Mouse (Mus musculus) testis, adult 10 weeks (tissue): ENCODE measurements around the gene Olfr107. TPM values are rescaled to one million over a fixed set of nuclear protein-coding genes. Genes with fewer than 3 reads are reported as not detected.

Experiments used
- polyA plus RNA-seq: library from polyadenylated mRNA; stranded (reverse); fragments of 350-450 nt; fragmentation: Illumina TruSeq; extraction: RNeasy Lipid Tissue Mini Kit (QIAGEN cat#74804); gene quantifications from one replicate; pipeline ENCODE4 v1.2.3, GENCODE M21; 2014; ENCODE audit warnings: low read depth, low replicate concordance

Gene Olfr107
- not detected for polyA plus RNA-seq

DNA sequence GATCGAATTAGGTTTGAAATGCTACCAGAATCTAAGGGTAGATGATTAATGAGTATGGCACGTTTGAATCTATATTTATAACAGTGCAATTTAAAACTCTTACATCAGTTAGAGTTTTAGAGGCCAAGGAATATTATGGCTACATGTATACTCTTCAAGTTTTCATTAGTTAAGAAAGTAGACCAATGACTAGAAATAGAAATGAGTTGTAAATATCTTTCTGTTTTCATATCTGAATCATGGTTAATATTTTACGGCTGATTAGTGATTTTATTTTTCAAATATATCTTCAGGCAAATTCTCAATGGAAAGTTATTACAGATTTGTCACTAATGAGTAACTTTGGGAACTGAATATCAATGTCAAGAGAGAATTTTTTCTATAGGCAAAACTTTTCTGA lies at the start of gene Olfr107:
Olfr107 (plus strand) TSS at position 301 of the 400 bp plus-strand sequence.

DNA sequence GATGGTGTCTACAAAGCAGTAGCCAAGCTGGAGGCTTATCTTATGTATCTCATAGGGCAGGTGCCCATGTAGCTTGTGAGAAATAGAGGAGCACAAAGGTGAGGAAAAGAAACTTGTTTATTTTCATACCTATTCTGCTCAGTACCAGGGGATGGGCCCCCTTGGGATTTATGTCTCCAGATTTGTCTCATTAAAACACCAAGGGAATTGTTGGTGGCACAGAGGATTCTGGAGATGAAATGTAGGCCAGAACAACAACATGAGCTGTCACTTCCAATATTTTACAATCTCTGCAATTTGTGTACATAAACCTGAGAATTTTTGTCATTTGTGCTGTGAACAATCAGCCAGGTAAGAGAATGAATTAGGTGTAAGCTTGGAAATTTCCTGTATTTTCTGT lies 39.7 kb upstream of the Olfr107 start, which contains the start of gene Olfr104-ps:
Olfr104-ps (plus strand) TSS at position 301 of the 400 bp plus-strand sequence.

DNA sequence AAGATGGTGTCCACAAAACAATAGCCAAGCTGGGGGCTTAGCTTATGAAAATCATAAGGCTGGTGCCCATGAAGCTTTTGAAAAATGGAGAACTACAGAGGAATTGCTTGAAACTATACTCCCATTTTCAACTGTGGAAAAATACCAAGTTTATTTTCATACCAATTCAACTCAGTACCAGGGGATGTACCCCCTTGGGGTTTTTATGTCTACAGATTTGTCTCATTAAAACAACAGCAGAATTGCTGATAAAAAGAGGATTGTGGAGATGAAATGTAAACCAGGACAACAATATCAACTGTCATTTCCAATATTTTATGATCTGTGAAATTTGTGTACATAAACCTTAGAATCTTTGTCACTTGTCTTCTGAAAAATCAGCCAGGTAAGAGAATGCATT lies 20.3 kb upstream of the Olfr107 start, which contains the start of gene Olfr105-ps:
Olfr105-ps (plus strand) TSS at position 301 of the 400 bp plus-strand sequence.

DNA sequence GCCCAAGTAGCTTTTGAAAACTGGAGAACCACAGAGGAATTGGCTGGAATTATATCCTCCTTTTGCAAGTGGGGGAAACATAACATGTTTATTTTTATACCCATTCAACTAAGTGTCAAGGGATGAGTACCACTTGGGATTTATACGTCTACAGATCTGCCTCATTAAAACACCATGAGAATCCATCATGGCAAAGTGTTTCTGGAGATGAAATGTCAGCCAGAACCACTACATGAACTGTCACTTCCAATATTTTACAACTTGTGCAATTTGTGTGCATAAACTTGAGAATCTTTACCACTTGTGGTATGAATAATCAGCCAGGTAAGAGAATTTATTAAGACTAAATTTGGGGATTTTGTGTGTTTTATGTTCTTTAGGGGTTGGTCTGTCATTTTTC lies 8.9 kb upstream of the Olfr107 start, which contains the start of gene Olfr106-ps:
Olfr106-ps (plus strand) TSS at position 301 of the 400 bp plus-strand sequence.

DNA sequence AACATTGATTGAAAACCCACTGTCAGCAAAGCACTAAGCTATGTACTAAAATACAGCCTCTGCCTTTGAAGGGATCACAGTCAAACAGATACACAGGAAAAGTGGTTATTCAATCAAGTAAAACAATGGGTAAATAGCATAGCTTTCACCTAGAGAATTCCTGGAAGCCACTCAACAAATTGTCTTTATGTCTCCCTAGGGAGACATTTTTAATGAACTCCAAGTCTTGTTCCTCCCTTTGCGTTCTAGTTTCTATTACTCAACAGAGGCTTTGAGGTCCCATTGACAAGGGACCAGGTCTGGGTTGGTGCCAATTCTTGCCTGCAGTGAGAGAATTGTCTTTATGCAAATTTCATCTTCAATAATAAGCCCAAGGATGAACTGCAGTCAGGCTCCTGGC lies 46.2 kb downstream of the Olfr107 start, which contains the start of gene Olfr108:
Olfr108 (plus strand) TSS at position 301 of the 400 bp plus-strand sequence.

Other genes starting within 250 kb of the Olfr107 start
- 0.90 TPM for gene Olfr93, start 237.7 kb upstream of the Olfr107 start, polyA plus RNA-seq
- gene Ubd, start 205.3 kb upstream of the Olfr107 start, polyA plus RNA-seq: not detected
- not detected for gene Olfr94, start 198.2 kb upstream of the Olfr107 start, polyA plus RNA-seq
- not detected for gene Olfr95, start 186.1 kb upstream of the Olfr107 start, polyA plus RNA-seq
- gene Olfr96, start 179.1 kb upstream of the Olfr107 start, polyA plus RNA-seq: not detected
- not detected for gene Olfr97, start 161.9 kb upstream of the Olfr107 start, polyA plus RNA-seq
- not detected for gene Olfr98, start 135.5 kb upstream of the Olfr107 start, polyA plus RNA-seq
- gene H2-M3, start 129.0 kb upstream of the Olfr107 start, polyA plus RNA-seq: 0.28 TPM
- not detected for gene Olfr99, start 115.8 kb upstream of the Olfr107 start, polyA plus RNA-seq
- gene Olfr101, start 94.9 kb upstream of the Olfr107 start, polyA plus RNA-seq: not detected
- 0.14 TPM for gene Olfr102, start 82.2 kb upstream of the Olfr107 start, polyA plus RNA-seq
- not detected for gene Olfr103, start 59.5 kb upstream of the Olfr107 start, polyA plus RNA-seq
- not detected for gene Olfr104-ps, start 39.6 kb upstream of the Olfr107 start, polyA plus RNA-seq
- gene Olfr105-ps, start 20.2 kb upstream of the Olfr107 start, polyA plus RNA-seq: not detected
- not detected for gene Olfr106-ps, start 8.8 kb upstream of the Olfr107 start, polyA plus RNA-seq
- not detected for gene Olfr108, start 46.3 kb downstream of the Olfr107 start, polyA plus RNA-seq
- gene Olfr109, start 59.7 kb downstream of the Olfr107 start, polyA plus RNA-seq: not detected
- gene H2-M2, start 84.3 kb downstream of the Olfr107 start, polyA plus RNA-seq: not detected
- gene Olfr110, start 93.2 kb downstream of the Olfr107 start, polyA plus RNA-seq: not detected
- gene Olfr111, start 108.8 kb downstream of the Olfr107 start, polyA plus RNA-seq: not detected
- 40.7 TPM for gene Olfr112, start 170.2 kb downstream of the Olfr107 start, polyA plus RNA-seq
- gene Olfr113, start 178.4 kb downstream of the Olfr107 start, polyA plus RNA-seq: not detected
- gene Olfr114, start 193.5 kb downstream of the Olfr107 start, polyA plus RNA-seq: not detected
- gene Olfr115, start 227.9 kb downstream of the Olfr107 start, polyA plus RNA-seq: not detected
- gene Olfr116, start 228.0 kb downstream of the Olfr107 start, polyA plus RNA-seq: not detected